Mouse (Mus musculus) G1E (cell line): ENCODE results near the gene Wwox.

ENCODE experiments used
- CTCF ChIP-seq: IDR thresholded peaks from 2 replicates; pipeline ENCODE4 v1.5.1; 2012; ENCODE audit warnings: low read depth, low read length, inconsistent platforms, mixed read lengths
- GATA2 ChIP-seq: IDR thresholded peaks from 2 replicates; pipeline ENCODE4 v1.6.1; 2012; ENCODE audit warnings: low read depth, low read length, inconsistent platforms, borderline replicate concordance
- TAL1 ChIP-seq: conservative IDR thresholded peaks from 2 replicates; pipeline ENCODE4 v1.6.1; 2012; ENCODE audit warnings: low read depth, low read length, inconsistent platforms, mixed read lengths

DNA sequence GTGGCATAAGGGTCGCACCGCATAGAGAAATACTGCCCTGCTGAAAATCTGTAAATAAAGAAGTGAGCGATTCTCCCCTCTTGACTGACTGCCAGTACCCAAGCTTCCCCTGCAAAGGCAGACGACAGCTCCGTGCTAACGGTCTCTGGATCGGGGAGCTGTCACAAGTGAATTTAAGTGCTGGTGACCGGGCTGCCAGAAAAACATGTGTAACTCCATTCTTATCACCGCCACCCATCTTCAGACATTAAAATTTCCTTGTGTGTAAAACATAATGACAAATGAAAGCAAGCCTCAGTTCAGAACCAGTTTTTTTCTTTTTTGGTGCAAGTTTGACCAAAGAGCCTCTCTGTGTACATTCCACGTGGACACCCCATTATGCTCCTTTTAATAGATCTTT, 242.7 kb downstream of the Wwox start:
- TF ChIP-seq CTCF, result no peak
- TF ChIP-seq GATA2, result no peak
- no peak for TF ChIP-seq TAL1
